Mouse (Mus musculus): ENCODE data around the gene Tmed10. TPM values are rescaled to one million over a fixed set of nuclear protein-coding genes. Genes with fewer than 3 reads are reported as not detected.

Tmed10 gene
- total and polyA plus RNA-seq, 3 experiments = 60.0 to 211 (median 70.2) TPM

GRCm38 (mm10) chr12:85341131-85341530 lies 33.5 kb downstream of the Tmed10 start:
- no peak for TF ChIP-seq MYC (IDR thresholded peaks at IDR 0.05; ENCODE audit: low read depth, low read length)
- TF ChIP-seq MEF2A (IDR thresholded peaks at IDR 0.05; ENCODE audit: borderline replicate concordance, low read depth, low read length) = no peak
- peak; percentile 32; the same call in 1 of the 2 replicates for TF ChIP-seq SIN3A (IDR thresholded peaks at IDR 0.05; ENCODE audit: low read length)
- no peak for TF ChIP-seq UBTF (IDR thresholded peaks at IDR 0.05; ENCODE audit: low read depth, low read length)
- no peak for TF ChIP-seq USF1 (IDR thresholded peaks at IDR 0.05; ENCODE audit: low read depth, low read length)
- peak; percentile 79 for TF ChIP-seq RAD21 (IDR thresholded peaks at IDR 0.05; ENCODE audit: low read depth, low read length)
- no peak for TF ChIP-seq MAFK (IDR thresholded peaks at IDR 0.05; ENCODE audit: insufficient replicate concordance, low read length)
- no peak for TF ChIP-seq ELF1 (IDR thresholded peaks at IDR 0.05; ENCODE audit: low read depth, low read length)
- peak; percentile 24 to 77; a peak in 2 of 4 replicates for TF ChIP-seq CTCF (conservative IDR thresholded peaks at IDR 0.05 in 1 of 2, IDR thresholded peaks at IDR 0.05 in 1 of 2; ENCODE audit: low read depth in 2 of 2, low read length in 2 of 2)
- TF ChIP-seq CHD2 (IDR thresholded peaks at IDR 0.05; ENCODE audit: low read length) = no peak
- TF ChIP-seq TBP (conservative IDR thresholded peaks at IDR 0.05; ENCODE audit: low read depth, low read length) = no peak
- no peak for TF ChIP-seq USF2 (conservative IDR thresholded peaks at IDR 0.05; ENCODE audit: low read depth, low read length)
- no peak for TF ChIP-seq ZNF384 (IDR thresholded peaks at IDR 0.05; ENCODE audit: low read depth, low read length)
- TF ChIP-seq SMC3 (IDR thresholded peaks at IDR 0.05; ENCODE audit: low read depth, low read length) = peak; percentile 59
- TF ChIP-seq PAX5 (IDR thresholded peaks at IDR 0.05; ENCODE audit: low read length) = no peak
- TF ChIP-seq MAZ (IDR thresholded peaks at IDR 0.05; ENCODE audit: low read depth, low read length) = no peak
- dilution Hi-C loops (cut with MboI; ENCODE audit: extremely low pct_ligation_motif_present, extremely low pct_unique_long_range_greater_than_20kb, low sequenced_read_pairs) = no loop called here

DNA sequence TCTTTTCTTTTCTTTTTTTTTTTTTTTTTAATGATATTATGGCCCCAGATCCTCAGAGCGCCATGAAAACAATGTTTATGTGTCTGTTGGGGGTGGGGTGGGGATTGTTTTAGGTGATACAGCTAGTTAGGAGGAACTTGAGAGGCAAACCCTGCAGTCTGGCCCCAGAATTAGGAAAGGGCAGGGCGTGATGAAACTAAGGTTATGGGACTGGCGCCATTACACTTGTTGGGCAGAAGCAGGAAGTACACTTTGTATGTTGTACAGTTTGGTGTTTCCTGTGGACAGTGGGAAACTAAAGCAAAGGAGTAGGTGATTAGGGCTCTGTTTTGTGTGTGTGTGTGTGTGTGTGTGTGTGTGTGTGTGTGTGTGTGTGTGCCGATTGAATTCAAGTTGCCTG lies 34.7 kb downstream of the Tmed10 start:
- 0 out of 2 replicates have a peak, but pooled peaks have one; percentile 18 for TF ChIP-seq TCF12 (IDR thresholded peaks at IDR 0.05; ENCODE audit: low read depth, low read length)
- peak; percentile 68; the same call in 1 of the 2 replicates for TF ChIP-seq POLR2AphosphoS2 (IDR thresholded peaks at IDR 0.05; ENCODE audit: low read depth, low read length)
- TF ChIP-seq MEF2A (IDR thresholded peaks at IDR 0.05; ENCODE audit: borderline replicate concordance, low read depth, low read length) = peak; percentile 37; the same call in 1 of the 2 replicates
- no peak for TF ChIP-seq USF2 (conservative IDR thresholded peaks at IDR 0.05; ENCODE audit: low read depth, low read length)
- peak; percentile 32; the same call in 1 of the 2 replicates for TF ChIP-seq POLR2A (IDR thresholded peaks at IDR 0.05; ENCODE audit: low read depth, low read length)
- peak; percentile 70 for TF ChIP-seq ELF1 (IDR thresholded peaks at IDR 0.05; ENCODE audit: low read depth, low read length)
- TF ChIP-seq GABPA (IDR thresholded peaks at IDR 0.05; ENCODE audit: insufficient replicate concordance, low read depth, low read length) = no peak
- Histone ChIP-seq H3K27me3 (replicated peaks) (no peaks in the 10 kb centered on the region), H3K36me3 (replicated peaks in 1 of 2; ENCODE audit: control insufficient read depth in 1 of 2, insufficient read depth in 1 of 2, low read length in 1 of 2) (peaks cover 25 to 46% of the 10 kb centered on the region in 2 experiments), H3K4me1 (ENCODE audit: control insufficient read depth in 1 of 2, insufficient read depth in 2 of 2) (peaks cover 3 to 29% of the 10 kb centered on the region in 2 experiments), H3K4me2 (ENCODE audit: insufficient read depth, low read depth, poor library complexity, severe bottlenecking) (peak overlapping the region; percentile 86), H3K27ac (ENCODE audit: insufficient read depth, low read depth) (peak overlapping the region; percentile 74), H3K4me3 (replicated peaks in 1 of 3; ENCODE audit: low read depth in 2 of 3, low read length in 2 of 3, poor library complexity in 1 of 3) (peak overlapping the region; percentile 81 to 93 (median 87)), H3K9me3 (replicated peaks; ENCODE audit: low read length) (no peaks in the 10 kb centered on the region), H3K79me2 (replicated peaks; ENCODE audit: control insufficient read depth, extremely low read depth, insufficient read depth, poor library complexity, severe bottlenecking) (peaks cover 17% of the 10 kb centered on the region), H3K9ac (ENCODE audit: insufficient read depth, low read depth) (peak overlapping the region; percentile 90)
- peak; percentile 65 for DNase-seq (ENCODE audit: extremely low read depth)
- in situ Hi-C loops (cut with MboI; ENCODE audit: low pct_ligation_motif_present, low pct_unique_long_range_greater_than_20kb, low sequenced_read_pairs) (no loop called here), dilution Hi-C loops (cut with MboI; ENCODE audit: extremely low pct_ligation_motif_present, extremely low pct_unique_long_range_greater_than_20kb, low sequenced_read_pairs) (no loop called here)

More at GRCm38 (mm10) chr12:85341131-85341530, 33.5 kb downstream of the Tmed10 start:
- no peak overlapping the region for H3K27ac ChIP-seq (ENCODE audit: insufficient read depth, low read depth)
- H3K9me3 ChIP-seq (replicated peaks; ENCODE audit: low read length) = no peaks in the 10 kb centered on the region
- peaks cover 3 to 39% of the 10 kb centered on the region in 2 experiments for H3K4me1 ChIP-seq (ENCODE audit: control insufficient read depth in 1 of 2, insufficient read depth in 2 of 2)
- H3K27me3 ChIP-seq (replicated peaks) = no peaks in the 10 kb centered on the region
- H3K4me3 ChIP-seq (replicated peaks in 1 of 3; ENCODE audit: low read depth in 2 of 3, low read length in 2 of 3, poor library complexity in 1 of 3) = no peak overlapping the region
- H3K9ac ChIP-seq (ENCODE audit: insufficient read depth, low read depth) = no peak overlapping the region
- peaks cover 27% of the 10 kb centered on the region for H3K79me2 ChIP-seq (replicated peaks; ENCODE audit: control insufficient read depth, extremely low read depth, insufficient read depth, poor library complexity, severe bottlenecking)
- H3K36me3 ChIP-seq (replicated peaks in 1 of 2; ENCODE audit: control insufficient read depth in 1 of 2, insufficient read depth in 1 of 2, low read length in 1 of 2) = peaks cover 23 to 45% of the 10 kb centered on the region in 2 experiments
- DNase-seq (ENCODE audit: extremely low read depth) = peak; percentile 83
- in situ Hi-C loops (cut with MboI; ENCODE audit: low pct_ligation_motif_present, low pct_unique_long_range_greater_than_20kb, low sequenced_read_pairs) = no loop called here
- H3K4me2 ChIP-seq (ENCODE audit: insufficient read depth, low read depth, poor library complexity, severe bottlenecking) = no peak overlapping the region

Data from CH12.LX (cell line).